Mouse (Mus musculus): ENCODE data around the gene Cep350.
"Not testable (repeated sequence)": the region's sequence is repeated elsewhere in the genome, so short reads cannot be mapped to it uniquely, and the experiment has no call there.

Gene Cep350

GRCm38 (mm10) chr1:155882646-155883231 lies 90.3 kb downstream of the Cep350 start:
- not testable (repeated sequence) for DNase-seq

- no peak for DNase-seq
Observed at GRCm38 (mm10) chr1:155879596-155879995, 93.5 kb downstream of the Cep350 start.

GRCm38 (mm10) chr1:155862967-155863366 lies 110.1 kb downstream of the Cep350 start:
- no peak for DNase-seq

- DNase-seq: no peak
Observed at GRCm38 (mm10) chr1:155854926-155855702, 117.9 kb downstream of the Cep350 start.

- DNase-seq: no peak
Observed at GRCm38 (mm10) chr1:155853009-155853408, 120.0 kb downstream of the Cep350 start.

- no peak for DNase-seq
Observed at GRCm38 (mm10) chr1:155844235-155844634, 128.8 kb downstream of the Cep350 start.

GRCm38 (mm10) chr1:155843538-155843937 lies 129.5 kb downstream of the Cep350 start:
- no peak for DNase-seq

- no peak for DNase-seq
Observed at GRCm38 (mm10) chr1:155835667-155836066, 137.4 kb downstream of the Cep350 start.

GRCm38 (mm10) chr1:155833610-155834009 lies 139.4 kb downstream of the Cep350 start:
- DNase-seq: no peak

GRCm38 (mm10) chr1:155831958-155832357 lies 141.1 kb downstream of the Cep350 start:
- DNase-seq: no peak

GRCm38 (mm10) chr1:155830861-155831260 lies 142.2 kb downstream of the Cep350 start:
- DNase-seq: no peak

GRCm38 (mm10) chr1:155827703-155828295 lies 145.3 kb downstream of the Cep350 start:
- no peak for DNase-seq

GRCm38 (mm10) chr1:155826803-155827395 lies 146.2 kb downstream of the Cep350 start:
- DNase-seq: no peak

- DNase-seq: no peak
Observed at GRCm38 (mm10) chr1:155825940-155826716, 146.9 kb downstream of the Cep350 start.

- DNase-seq: no peak
Observed at GRCm38 (mm10) chr1:155820646-155821045, 152.4 kb downstream of the Cep350 start.

- no peak for DNase-seq
Observed at GRCm38 (mm10) chr1:155816167-155816566, 156.9 kb downstream of the Cep350 start.

GRCm38 (mm10) chr1:155812581-155813499 lies 160.2 kb downstream of the Cep350 start, which contains the start of gene Qsox1:
Qsox1 (minus strand) TSS chr1:155812889.
- DNase-seq: peak; percentile 92

GRCm38 (mm10) chr1:155811995-155812580 lies 161.0 kb downstream of the Cep350 start:
- no peak for DNase-seq

- DNase-seq: no peak
Observed at GRCm38 (mm10) chr1:155810616-155811015, 162.4 kb downstream of the Cep350 start.

- DNase-seq: peak; percentile 27
Observed at GRCm38 (mm10) chr1:155809706-155810442, 163.2 kb downstream of the Cep350 start.
